Mouse (Mus musculus) right cerebral cortex, postnatal 10 days (tissue): Measurements from ENCODE around the gene Trmt44.
"Not testable (repeated sequence)": the region's sequence is repeated elsewhere in the genome, so short reads cannot be mapped to it uniquely, and the experiment has no call there.

Source experiments
- DNase-seq, 2 experiments: peaks; one replicate each; pipeline ENCODE4 v3.0.0; 2021; ENCODE audit warnings: low spot score in 2 of 2

Trmt44 gene

DNA sequence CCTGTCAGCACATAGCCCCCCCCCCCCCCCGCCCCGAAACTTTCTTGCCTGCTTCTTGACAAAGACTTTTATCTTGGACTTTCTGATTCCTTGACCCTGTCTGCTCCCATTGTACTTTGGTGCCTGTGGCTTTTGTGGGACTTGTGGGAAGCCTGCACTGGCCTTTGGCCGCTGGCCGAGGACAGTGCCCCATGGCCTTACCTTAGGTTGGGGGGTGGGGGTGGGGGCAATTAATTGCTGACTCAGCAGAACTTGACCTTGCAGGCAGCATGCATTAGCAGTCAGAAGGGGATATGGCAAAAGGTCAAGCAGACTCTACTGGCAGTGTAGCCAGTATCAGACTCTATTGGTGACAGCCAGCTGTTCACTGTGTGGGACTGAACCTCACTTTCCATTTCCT, 16.6 kb upstream of the Trmt44 start:
- no peak for DNase-seq

DNA sequence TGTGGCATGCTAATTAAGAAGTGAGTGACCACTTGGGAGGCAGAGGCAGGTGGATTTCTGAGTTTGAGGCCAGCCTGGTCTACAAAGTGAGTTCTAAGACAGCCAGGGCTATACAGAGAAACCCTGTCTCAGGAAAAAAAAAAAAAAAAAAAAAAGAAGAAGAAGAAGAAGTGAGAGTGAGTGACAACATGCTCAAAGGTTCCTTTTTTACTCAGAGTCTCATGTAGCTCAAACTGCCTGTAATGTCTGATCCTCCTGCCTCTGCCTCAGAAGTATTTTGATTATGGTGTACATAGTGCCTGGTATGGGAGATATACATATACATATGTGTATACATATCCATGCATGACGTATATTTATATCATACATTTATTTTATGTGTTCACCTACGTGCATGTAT, 9.4 kb upstream of the Trmt44 start:
- DNase-seq = not testable (repeated sequence)

- DNase-seq = no peak
Measured at GRCm38 (mm10) chr5:35583221-35583783, 8.4 kb upstream of the Trmt44 start.

GRCm38 (mm10) chr5:35582445-35583220, 7.8 kb upstream of the Trmt44 start, which contains the start of gene Acox3:
Gene Acox3, plus strand, starts transcription at chr5:35583040.
- peak; percentile 98 to 99 for DNase-seq

DNA sequence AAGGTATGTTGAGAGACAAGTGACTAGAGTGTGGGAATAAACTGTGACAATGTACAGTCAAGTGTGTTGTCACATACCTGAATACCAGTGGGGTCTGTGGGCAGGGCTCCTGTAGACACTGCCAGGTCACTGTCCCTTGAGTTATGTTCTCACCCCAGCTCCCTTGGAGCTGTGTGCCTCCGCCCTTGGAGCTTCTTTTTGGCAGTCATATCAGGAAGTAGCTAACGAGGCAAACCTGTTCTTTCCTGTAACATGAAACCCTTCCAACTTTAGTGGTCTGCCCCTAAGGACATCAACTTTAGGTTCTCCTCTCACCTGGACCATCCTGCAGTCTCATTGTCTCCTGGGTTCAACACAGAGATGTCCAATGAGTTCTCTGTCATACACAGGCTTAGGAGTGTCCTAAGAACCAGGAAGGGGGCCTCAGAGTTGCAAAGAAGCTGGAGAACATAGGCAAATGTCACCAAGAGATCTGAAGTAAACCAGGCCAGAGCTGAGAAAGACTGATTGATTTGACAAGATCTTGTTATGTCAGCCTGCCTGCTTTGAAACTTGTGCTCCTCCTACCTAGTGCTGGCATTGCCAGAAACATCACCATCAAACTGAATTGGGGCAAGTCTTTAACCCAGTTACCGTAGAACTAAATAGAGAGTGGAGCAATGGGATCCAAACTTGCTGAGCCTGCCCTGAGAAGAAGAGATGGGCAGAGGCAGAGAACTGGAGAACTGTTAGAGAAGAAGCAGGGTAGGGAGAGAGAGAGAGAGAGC, 5.5 kb upstream of the Trmt44 start:
- no peak for DNase-seq

- DNase-seq = no peak
Measured at GRCm38 (mm10) chr5:35579247-35579893, 4.5 kb upstream of the Trmt44 start.

GRCm38 (mm10) chr5:35578411-35578810, 3.5 kb upstream of the Trmt44 start:
- DNase-seq = no peak

DNA sequence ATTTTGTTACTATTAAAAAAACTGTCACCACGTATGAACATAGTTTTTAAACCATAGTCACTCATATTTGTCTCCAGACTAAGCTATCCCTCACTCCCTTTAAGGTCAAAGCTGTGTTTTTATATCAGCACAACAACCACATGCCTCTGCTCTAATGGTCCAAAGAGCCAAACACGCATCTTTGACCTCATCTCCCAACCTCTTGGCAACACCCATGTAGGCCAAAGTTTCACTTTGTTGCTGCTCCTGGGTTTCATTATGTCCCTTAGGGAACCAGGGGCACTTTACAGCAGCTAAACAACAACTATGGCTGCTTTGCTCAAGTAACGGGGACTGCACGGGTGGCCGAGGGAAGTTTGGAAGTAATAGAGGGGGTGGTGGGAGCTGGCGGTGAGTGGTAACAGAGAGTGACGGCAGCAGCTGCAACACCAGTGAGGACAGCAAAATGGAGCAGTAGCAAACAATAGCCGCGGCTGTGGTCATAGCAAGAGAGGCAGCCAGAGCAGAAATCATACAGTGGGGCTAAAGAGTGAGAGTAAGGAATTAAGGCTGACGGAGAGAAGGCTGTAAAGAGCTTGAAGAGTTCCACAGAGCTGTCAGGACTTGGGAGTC, 1.6 kb upstream of the Trmt44 start:
- no peak for DNase-seq

GRCm38 (mm10) chr5:35571546-35571945, 3.3 kb downstream of the Trmt44 start:
- no peak for DNase-seq

DNA sequence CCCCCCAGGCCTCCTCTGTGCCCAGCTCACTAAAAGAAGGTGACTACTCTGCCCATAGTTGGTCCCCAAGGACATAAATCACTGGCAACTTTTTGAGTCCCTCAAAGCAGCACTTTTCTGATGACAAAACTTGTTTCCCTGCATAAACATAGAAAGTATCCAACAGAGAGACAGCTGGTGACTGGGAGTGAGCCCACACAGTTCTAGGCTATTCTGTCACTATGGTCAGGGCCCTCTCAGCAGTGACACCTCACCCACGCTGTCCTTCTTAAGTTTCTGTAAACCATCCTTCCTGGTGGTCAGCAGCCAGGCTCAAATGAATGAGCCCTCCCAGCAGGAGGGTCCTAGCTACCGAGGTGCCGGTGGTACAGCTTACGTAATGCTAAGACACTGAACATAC, 8.2 kb downstream of the Trmt44 start:
- no peak for DNase-seq

DNA sequence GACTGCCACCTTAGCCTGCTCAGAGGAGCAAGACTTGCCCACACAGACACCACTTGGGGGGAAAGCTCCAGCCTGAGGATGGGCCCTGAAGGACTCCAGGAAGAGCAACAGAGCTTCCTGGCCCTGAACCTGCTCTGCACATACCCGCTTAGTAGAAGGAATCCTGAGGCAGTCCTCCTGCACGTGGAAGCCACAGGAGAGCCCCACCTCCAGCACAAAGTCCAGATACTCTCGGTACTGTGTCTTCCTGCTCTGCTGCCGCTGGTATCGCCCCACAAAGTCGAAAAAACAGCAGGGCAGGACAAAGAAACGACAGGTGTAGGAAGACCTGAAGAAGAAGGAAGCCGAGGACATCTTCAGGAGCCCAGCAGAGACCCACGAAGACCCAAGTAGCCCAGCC, 9.7 kb downstream of the Trmt44 start:
- DNase-seq = no peak

- DNase-seq = peak; percentile 63 to 71
Measured at GRCm38 (mm10) chr5:35563449-35563848, 11.4 kb downstream of the Trmt44 start.

DNA sequence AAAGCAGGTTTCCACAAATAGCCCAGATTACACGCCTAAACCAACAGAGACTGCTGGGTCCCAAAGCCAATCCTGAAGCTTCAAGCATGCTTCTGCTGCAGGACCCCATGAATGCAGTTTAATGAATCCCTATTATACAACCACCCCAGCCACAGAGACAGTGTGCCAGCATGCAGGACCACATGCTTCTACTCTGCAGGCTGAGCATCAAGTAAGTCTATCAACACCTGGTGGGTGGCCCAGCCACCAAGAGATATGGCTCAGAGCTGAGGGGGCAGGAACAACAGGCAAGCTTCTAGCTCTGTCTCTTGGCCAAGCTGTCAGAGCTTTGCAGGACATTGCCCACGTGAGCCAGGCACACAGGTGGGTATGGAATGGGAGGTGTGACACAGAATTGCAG, 12.3 kb downstream of the Trmt44 start:
- DNase-seq = no peak

- no peak for DNase-seq
Measured at GRCm38 (mm10) chr5:35559447-35559846, 15.4 kb downstream of the Trmt44 start.

- no peak for DNase-seq
Measured at GRCm38 (mm10) chr5:35557946-35558621, 16.8 kb downstream of the Trmt44 start.

DNA sequence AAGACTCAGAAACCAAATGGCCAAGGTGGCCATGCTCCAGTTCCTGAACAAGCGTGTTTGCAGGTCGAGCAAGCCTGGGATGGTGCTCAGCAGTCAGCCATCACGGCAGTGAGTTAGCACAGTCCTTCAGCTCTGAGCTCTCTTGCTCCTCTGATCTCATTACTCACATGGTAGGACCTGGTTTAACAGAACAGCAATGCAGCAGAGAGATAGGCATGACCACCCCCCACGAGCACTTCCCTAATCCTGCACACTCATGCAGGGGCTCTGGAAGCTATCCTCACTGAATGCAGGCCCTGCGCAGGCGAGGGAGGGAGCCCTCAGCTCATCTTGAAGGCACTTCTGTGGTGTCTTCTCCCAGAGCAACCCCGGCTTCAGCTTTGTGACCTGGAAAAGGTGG, 18.5 kb downstream of the Trmt44 start:
- no peak for DNase-seq

DNA sequence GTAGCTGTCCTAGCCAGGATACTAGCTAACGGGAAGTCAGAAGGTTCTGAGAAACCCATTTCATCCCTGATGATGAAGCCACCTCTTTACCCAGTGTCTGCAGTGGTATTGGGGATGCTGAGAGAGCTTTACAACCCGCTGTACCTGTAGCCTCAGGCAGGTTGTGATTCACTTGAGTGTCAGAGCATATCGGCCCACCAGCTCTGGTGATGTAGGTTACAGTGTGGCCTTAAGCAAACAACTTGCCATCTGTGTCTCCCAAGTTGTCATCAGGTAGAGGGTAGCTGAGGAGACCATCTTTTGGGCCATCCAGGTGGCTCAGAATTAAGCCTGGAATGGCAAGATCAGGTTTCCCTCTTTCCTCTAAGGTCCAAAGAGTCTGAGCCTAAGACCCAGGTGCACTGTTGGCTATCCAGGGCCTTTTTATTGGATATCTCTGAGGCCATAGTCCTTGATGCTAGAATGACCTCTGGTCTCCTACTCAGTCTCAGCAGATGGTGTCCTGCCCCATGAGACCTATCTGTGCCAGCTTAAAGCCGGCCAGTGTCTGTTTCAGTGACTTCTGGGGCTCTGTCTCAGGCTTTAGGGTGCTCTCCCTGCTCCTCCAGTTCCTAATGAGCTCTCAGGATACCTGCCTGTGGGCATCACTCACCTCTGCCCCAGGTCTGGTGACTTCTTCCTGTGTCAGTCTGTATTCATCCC, 21.9 kb downstream of the Trmt44 start:
- no peak for DNase-seq

DNA sequence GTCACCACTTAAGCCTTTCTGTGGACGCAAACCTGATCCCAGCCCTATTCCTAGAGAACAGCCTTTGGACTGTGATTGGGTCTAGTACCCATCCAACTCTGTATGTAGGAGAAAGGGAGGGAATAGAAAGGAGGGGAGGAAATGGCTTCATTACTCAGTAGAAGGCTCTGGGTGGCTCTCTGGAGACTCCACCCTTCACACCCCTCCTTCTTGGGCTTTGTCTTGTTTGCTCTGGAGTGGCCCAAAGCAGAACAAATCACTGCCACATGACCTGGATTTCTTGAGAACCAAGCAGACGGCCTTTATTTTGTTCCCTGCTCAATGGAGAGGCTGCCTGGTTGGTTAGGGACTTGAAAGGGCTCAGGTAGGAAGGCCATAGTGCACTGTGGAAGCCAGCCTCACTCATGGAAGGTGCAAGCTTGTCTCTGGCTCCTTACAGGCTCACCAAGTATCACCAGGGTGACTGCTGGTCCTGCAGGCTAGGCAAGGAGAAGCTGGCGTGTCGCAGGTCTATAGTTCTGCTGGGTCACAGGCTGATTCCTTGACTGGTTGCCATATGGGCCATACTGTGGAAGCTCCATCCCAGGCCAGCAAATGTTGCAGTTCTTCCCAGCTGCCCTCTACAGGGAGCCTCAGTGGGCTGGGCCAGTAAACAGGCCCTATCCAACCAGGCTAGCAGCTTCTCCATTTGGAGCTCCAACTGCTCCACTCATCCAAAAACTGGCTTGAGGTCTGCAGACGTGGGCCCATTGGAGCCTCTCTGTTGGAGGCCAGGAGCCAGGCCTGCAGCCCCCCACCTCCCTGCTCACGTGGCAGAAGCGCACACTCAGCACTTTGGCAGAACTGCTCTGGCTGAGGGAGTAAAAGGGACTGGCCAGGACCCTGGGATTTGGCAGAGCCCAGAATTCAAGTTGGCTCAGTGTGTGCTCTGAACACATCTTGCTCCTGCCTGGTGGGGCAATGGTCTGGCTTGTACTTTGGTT, 22.7 kb downstream of the Trmt44 start:
- peak; percentile 45 to 48 for DNase-seq

DNA sequence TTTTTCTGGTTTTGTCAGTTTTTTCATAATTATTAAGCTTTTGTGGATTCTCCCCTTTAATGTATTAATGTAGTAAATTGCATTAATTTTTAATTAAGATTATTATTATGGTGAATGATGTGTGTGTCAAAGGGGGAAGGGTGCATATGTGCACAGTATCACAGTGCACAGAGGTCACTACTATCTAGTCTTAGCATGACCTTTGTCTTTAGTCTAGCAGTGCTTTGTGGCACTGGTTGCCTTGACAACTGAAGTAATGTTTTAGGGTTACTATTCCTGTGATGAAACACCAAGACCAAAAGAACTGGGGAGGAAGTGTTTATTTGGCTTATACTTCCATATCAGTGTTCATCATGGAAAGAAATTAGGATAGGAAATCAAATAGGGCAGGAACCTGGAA, 28.7 kb downstream of the Trmt44 start:
- no peak for DNase-seq
